Mouse (Mus musculus) lung, adult 10 weeks (tissue): ENCODE measurements around the gene Hsf2. TPM values are rescaled to one million over a fixed set of nuclear protein-coding genes. Genes with fewer than 3 reads are reported as not detected.

Experiments used
- polyA plus RNA-seq: library from polyadenylated mRNA; stranded (reverse); fragments of 350-450 nt; fragmentation: Illumina TruSeq; extraction: RNeasy Lipid Tissue Mini Kit (QIAGEN cat#74804); gene quantifications from one replicate; pipeline ENCODE4 v1.2.3, GENCODE M21; 2014; ENCODE audit warnings: low read depth, low replicate concordance; ENCODE audit not compliant: insufficient read depth

Hsf2 gene
- polyA plus RNA-seq: 8.5 TPM

GRCm38 (mm10) chr10:57485908-57486541, at the start of gene Hsf2:
Hsf2 (plus strand) TSS chr10:57486385.

GRCm38 (mm10) chr10:57532218-57533101, 46.3 kb downstream of the Hsf2 start, which contains the start of gene Serinc1:
Serinc1 (minus strand) TSS chr10:57532530.

Other genes with a start within 250 kb of the Hsf2 start
- 113 TPM for gene Serinc1, start 46.1 kb downstream of the Hsf2 start, polyA plus RNA-seq
- 7.5 TPM for gene Pkib, start 145.6 kb downstream of the Hsf2 start, polyA plus RNA-seq